Mouse (Mus musculus): ENCODE data around the gene Tmcc2.

Gene Tmcc2

DNA sequence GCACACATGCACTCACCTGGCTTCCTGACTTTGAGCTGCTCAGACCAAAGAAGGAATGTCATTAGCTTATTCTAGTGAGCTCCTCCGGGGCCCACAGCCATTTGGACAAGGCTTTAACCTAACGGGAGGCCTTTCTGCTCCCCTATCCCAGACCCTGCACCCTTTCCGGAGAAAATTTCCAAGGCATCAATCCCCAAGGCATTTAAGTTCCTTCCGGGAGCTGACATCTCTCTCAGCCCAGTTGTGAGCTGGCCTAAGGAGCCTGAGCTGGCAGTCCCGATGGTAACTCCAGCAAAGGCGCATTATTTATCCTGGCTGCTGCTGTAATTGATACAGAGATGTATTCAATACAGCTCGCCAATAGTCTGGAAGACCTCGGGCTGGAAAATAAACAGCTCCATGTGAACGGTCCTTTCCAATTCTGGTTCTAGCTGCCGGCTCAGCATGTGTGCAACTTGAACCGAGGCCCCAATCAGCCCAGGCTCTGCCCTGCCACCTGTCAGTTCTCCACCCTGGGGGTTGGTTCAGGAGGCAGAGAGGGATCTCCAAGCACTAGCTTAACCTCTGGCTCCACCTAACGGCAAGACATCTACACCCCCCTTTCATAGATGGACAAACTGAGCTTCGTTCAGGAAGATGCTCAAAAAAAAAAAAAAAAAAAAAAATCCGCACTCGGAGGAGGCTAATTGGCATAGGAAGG, 1.0 kb downstream of the Tmcc2 start:
- peak; percentile 79 to 82 for DNase-seq

DNA sequence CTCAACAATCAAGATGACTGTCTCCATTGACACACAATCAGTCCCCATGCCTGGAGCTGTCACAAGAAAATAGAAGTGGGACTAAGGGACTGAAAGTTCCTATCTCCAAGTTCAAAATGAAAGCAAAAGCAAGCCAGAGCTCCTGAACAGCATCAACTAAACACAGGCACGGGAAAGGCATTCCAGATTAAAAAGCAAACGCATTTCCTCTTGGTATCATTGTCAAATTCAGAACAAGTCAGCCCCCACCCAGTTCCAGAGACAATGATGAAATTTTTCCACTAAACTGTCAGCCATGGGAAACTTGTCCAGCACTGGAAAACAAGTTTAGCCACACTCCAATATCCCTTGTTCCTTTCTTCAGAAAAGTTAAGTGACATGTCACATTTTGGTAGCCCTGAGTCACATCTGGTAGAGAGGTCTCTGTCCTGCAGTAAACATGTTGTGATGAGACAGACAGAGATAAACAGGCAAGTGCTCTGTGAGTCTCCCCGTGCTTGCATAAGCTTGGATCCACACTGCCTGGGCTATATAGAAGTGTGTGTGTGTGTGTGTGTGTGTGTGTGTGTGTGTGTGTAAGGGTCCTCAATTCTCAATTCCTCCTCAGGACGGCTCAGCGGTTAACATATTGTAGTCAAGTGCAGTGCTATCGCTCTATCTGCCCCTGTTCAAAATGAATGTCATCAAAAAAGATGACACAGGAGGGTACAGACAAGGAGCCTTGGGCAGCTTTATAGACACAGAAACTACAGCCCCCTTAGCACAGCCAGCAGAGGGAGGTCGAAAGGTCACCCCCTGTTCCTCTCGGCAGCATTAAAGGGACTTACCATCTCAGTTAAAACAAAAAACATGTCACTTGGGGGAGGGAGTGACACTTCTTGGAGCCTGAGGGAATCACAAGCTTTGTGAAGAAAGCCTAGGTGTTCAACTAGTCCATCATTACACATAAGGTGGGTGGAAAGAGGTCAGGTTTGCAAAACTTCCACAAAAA, 2.0 kb downstream of the Tmcc2 start:
- no peak for DNase-seq

DNA sequence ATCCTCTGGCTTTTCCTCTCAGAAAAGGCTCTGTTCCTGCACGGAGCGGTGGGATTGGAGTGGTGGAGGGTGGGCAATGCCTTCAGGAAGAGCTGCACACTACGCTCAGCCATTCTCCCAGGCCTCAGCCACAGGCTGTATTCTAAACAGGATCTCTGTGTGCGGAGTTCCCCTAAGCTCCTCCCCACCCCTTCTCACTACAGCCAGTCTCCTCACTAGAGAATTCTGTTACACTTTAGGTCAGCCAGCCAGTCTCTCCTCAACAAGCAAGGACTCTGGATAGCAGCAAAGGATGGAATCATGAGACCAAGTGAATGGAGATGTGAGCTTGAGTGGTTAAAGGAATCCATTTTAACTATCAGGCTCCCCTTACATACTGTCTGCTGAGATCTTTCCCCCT, 3.1 kb downstream of the Tmcc2 start:
- DNase-seq: no peak

DNA sequence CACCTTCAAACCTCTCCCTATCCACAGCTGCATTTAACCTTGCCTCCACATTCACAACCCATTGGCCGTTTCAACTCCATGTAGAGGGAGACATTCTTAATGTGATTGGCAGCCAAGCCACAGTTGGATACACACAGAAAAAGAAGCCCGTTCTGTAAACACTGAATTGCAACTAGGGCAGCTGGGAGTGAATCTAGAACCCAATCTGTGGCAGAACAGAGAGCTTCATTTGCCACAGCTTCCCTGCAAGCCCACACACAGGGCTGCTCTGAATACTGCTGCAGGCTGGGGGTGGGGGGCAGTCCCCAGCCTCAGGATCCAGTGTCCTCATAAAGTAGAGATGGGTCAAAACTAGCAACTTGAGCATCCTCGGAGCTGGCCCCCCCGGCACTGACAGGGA, 4.8 kb downstream of the Tmcc2 start:
- no peak for DNase-seq

DNA sequence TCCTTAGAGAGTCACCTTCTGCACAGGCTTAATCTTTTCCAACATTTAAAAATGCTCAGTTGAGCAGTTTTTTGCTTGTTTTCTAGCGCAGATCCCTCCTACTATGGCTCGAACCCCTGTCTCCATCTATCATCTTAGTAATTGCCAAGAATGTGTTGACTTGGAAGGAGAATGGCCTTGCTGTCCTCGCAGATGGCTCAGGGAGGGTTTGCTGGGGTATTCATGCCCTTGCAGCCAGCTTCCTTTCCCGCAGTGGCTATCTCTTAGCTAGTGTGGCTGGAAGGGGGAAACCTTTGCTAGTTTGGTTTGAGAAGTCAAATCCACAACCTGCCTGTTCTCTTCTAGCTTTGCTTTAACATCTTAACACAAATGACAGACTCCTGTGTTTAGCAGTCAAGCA, 5.4 kb downstream of the Tmcc2 start:
- peak in 1 of 2 experiments; percentile 23 for DNase-seq

DNA sequence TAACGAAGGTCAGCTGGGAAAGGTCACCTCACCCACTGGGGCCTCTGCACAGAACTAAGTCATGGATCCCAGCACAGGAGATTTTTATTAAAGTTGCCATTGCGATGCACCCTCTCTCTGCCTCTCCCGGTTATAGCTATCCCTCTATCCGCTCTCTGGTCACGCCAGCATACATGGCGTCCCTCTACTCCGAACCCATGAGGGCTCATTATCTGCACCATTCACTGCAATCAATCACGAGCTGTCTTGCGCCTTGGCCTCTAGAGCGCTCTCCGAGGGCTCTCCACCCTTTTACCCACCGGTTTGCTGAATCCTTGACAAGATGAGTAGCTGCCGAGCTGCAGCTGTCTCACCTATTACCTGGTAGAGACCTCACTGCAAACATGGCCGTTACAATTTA, 5.8 kb downstream of the Tmcc2 start:
- no peak for DNase-seq

DNA sequence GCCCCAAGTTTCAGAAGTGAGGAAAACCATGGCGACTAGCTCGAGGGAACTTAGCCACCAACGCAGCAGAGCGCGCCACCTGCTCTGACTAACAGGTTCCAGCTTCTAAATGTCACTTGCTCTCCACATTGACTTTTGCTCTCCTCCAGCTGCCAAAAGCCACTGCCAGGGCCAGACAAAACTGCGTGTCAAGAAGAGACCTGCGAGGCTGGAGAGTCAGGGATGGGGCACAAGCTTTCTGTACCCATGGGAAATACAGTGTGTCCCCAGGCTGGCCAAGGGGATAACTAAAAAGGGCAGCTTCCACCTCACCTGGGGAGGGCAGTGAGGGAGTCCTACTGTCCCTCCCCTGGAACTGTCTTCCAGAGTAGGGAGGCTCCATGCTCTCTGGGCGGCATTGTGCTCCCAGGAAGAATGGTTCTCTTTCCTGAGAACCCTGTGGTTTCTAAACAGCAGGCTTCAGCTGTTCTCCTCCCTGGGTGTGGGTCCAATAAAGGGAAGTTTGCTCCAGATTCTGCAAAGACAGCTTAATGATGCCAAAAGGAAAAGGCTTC, 7.0 kb downstream of the Tmcc2 start:
- DNase-seq: peak in 1 of 2 experiments; percentile 25

DNA sequence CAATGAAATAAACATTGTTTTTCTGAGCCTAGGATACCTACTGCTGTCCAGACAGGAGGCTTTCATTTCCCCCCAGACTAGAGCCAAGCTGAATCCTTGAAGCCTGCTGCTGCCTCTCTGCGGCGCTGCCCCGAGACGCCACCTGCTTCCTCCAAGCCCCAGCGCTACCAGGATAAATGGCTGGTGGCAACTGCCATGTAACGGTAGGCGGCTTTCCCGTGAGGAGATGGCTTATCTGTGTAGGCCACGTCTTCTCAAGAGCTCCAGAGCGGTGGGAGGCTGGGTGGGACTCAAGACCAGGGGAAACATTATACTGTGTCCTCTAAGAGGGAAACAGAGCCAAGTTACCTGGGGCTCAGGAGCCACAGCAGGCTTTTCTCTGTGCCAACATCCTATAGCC, 9.2 kb downstream of the Tmcc2 start:
- DNase-seq: peak in 1 of 2 experiments; percentile 37

DNA sequence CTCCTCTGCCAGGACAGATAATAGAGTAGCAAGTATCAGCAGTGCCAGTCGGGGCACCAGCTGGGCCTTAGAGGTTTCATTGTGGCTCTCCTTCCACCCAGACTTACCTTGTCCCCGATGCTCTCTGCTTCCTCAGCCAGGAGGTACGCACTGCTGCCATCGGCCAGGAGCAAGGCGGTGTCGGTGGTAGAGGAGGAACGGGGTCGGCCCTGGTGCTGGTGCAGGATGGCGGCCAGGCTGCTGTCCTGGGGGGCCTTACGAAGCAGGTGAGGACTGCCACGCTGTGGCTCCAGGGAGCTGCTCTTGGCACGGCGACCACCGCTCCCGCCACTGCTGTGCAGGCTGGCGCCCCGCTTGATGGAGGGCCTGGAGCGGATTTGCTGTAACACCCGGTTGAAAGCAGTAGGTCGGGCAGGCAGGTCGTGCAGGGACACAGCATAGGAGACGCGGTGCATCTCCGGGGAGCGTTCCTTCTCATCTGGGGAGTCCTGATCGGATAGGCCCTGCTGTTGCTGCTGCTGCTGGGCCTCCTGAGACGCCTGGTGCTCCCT, 10.5 kb downstream of the Tmcc2 start:
- no peak for DNase-seq

DNA sequence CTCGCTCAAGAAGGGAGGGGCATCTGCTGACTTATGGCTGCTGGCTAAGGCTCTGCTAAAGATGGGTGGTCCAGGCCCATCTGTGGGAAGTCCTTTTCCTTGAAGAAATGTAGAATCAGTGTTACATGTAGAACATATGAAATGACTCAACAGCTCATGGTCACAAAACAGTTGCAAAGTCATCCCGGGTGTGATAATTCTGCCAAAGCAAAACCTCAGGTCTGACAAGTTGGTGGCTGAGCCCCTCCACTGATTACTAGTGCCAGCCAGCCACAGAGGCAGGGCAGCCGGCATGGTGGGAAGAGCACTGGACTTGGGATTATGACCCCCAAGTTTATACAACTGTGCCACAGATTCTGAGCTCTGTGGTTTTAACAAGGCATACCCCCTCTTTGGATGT, 13.3 kb downstream of the Tmcc2 start:
- peak in 1 of 2 experiments; percentile 24 for DNase-seq

DNA sequence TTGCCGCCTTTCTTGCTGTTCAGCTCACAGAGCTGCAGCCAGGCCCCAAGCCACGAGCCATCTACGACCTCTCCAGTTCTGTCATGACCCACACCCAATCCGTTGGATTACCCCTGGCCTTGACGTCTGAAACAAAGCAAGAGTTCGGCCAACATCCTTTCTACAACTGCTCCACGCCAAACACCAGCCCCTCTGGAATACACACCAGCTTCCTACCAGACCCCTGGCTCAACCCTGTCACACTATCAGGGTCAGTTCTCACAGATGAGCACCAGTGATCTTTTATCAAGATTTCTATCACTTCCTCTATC, 14.1 kb downstream of the Tmcc2 start:
- peak in 1 of 2 experiments; percentile 70 for DNase-seq

DNA sequence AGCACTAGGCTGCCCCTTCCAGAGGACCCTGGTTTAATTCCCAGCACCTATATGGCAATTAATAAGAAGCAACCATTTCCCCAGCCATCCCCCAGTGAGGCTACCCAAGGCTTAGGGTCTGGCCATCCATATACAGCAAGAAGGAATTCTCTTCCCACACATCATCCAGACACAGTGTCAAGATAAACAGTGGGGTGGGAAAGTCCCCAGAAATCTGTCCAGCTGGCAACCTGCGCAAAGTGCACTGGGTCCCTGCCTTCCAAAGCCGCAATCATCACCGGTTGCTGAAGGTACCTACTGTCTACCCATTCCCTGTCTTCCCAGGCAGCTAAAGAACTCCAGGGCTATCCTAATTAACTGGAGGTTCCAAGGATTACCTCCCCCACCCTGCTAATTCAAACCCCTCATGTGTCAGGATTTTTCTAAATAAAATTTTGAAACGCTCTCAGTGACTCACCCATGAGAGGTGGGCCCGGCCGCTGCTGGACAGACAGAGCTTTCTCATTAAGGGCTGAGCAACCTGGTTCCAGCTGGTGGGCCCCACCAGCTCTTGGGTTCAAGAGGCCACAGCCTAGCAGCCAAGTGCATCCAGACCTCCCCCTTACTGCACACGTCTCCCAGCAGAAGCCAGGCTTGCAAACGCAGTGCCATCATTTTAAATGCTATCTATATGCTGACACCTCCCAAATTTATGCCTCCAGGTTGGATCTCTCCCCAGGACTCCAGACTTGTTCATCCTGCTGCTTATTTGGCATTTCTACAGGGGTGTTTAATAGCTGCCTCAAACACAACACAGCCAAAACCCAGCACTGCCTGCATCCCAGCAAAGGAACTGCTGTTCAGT, 14.6 kb downstream of the Tmcc2 start:
- DNase-seq: no peak

DNA sequence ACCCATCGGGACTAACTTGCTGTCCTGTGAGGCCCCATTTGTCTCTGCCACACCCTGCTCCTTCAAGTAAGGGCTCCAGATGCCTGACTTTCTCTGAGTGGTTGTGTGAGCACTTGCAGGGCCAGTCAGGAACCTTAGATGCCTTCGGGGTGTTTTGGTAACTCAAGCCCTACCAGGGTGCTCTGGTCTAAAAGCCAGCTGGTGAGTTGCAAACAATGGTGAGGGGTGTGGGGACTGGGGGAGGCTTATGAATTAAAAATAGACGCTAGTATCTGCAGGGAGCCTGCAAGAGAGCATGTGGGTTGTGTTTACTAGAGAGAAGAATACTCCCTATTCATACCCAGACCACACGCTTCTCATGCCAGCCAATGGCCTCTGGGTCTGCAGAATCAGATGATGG, 15.8 kb downstream of the Tmcc2 start:
- DNase-seq: no peak

DNA sequence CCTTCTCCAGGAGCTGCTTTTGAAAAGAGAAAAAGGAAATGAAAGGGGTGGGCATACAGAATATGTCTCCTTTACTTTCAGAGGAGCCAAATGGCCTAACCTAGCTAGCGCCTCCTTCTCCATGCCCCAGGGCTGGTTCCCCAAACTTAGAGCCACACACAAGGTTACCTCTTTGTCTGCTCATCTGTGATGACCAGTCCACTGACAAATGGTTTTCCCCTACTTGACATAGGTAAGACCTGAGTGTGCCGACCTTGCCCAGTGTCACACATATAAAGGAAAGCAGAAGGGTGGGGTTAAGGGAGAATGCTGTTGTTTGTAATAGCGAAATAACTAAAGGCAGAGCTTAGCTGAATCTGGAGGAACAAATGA, 16.2 kb downstream of the Tmcc2 start:
- DNase-seq: no peak

DNA sequence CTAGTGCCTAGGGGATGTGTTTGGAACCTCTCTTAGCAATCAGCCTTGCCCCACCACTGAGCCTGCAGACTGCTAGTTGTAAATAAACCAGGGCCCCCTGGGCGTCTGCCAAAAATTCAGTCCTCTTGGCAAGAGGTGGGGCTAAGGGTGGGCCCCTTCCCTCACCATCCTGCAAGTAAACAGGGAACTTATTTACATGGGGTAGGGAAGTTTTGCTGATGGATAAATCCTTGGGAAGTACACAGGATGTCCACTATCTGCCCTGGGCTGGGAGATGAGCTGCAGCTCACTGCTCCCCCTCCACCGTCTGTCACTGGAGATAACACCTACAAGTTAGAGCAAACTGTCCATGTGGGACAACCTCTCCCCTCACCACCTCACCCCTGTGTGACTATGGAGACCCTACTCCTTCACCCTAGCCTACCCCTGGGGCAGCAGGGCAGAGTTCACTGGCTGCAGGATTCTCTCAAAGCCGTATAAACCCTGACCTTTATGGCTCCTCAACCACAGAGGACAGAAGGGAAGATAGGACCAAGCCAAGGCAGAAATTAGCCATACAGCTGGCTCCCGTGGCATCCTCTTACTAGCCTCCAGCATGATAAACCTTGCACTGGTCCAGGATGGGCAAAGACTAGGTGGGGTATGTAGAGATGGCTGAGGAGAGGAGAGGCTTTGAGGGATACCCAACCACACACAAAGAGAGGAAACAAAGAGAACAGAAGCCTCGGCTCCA, 16.8 kb downstream of the Tmcc2 start:
- peak; percentile 89 to 94 for DNase-seq

DNA sequence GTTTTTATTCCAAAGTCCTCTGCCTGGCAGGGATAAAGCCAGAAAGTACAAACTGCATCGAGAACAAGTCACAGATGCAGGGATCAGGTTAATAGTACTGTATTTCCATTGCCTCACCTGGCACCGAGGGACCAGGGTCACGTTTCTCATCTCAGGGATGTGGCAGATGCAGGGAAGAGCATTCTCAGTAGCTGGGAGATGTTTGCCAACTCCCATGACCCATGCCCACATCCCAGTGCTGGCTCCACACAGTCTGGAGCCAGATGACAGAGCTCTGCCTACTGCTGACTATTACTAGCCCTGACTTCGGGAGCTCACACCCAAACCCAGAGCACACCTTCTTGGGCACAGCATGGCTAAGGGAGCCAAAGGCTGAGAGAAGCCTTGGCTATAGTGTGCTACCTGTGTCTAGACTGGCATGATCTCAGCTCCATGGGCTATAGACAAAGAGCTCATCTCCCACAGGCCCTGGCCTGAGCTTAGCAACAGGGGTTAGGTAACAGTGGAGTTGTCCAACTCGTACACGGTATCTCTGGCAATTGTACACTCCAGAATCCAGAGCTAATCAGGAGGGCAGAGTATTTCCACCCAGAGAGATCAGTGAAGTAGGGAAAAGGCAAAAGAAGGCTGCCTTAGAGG, 18.1 kb downstream of the Tmcc2 start:
- peak in 1 of 2 experiments; percentile 84 for DNase-seq

DNA sequence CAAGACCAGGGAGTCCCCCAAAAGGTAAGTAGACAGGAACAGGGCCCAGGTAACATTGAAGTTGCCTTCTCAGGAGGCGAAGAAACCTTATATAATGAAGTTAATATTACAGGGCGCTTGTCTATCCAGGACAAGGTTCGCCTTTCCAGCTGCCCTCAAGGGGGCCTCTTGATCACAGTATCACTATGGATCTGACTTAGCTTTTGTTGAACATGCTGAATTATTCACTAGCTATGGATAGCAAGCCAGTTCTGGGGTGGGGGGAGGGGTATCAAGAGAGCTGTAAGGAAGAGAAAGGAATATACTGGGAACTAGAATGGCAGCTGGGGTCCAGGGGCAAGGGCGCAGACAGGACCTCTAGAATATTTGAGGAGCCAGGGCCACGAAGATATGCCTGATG, 18.7 kb downstream of the Tmcc2 start:
- DNase-seq: no peak

DNA sequence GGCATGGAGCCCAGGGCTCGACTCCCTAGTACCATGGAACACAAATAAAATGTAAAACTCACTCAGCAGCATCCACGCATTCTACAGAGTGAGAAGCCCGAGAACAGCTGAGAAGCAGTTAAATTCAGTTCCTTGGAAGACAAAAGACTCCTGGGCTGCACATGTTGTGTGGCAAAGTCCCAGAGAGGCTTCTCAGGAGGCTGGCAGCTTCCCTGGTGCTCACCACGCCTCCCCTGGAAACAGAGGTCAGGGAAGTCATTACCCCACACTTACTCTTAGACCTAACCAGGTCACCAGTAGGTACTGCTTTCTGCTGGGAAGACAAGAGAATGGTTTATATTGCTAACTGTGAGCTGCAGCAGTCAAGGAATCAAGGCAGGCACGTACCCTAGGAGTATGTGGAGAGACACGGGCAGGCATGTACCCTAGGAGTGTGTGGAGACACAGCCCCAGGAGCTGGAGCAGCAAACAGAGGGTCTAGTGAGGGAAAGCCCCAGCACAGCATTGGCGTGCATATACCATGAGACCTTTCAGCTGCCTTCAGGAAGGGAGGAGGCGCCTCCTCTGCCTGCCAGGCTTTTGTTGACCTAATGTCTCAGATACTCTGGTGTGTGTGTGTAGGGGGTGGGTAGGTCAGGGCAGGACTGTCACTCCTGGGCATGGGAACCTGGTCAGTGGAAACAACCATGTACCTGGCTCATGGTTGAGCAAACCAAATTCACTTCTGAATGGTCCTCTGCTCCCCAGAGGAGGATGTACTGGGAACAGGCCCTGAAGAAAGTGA, 19.6 kb downstream of the Tmcc2 start:
- DNase-seq: peak; percentile 38 to 77

DNA sequence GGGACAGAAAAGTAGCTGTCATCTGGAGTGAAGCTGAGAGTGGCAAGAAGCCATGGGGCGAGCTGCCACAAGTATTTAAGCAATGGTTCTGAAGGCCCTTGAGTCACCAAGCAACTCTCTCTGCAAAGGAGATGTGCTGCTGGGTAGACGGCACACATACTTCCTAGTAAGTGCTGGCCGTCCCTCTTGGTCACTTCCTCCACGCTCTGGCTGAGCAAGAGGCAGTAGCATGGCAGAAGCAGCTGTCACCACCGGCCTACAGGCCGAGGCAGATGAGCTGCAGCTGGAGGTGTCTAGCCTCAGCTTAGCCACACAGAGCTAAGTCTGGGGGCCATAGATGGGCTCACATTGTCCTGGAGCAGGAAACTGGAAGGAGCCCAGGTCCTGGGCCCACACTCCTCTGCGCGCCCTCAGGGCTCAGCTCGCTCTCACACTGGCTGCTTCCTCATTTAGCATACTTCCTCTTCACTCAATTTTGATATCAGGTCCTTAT, 20.4 kb downstream of the Tmcc2 start:
- DNase-seq: no peak

Data from kidney, postnatal 25 days (tissue).